Mouse (Mus musculus): ENCODE data around the gene Tbx2.

GRCm38 (mm10) chr11:85827342-85827741 is 5.0 kb upstream of the Tbx2 start:
- TF ChIP-seq POLR2A (IDR thresholded peaks at IDR 0.05; ENCODE audit: borderline replicate concordance, insufficient read depth, low read length) (no peak), CTCF (IDR thresholded peaks at IDR 0.05; ENCODE audit: borderline replicate concordance, insufficient read depth, low read depth, low read length) (no peak)

Measured in cerebellum, adult 2 months (tissue).